Mouse (Mus musculus): ENCODE results near the gene Nlgn3. TPM values are rescaled to one million over a fixed set of nuclear protein-coding genes. Genes with fewer than 3 reads are reported as not detected.

The Nlgn3 gene
- 60.1 and 61.2 TPM in 2 replicates for polyA plus RNA-seq (2015; fragmentation: Nextera tagmentation; extraction: Ambion mirVana)

DNA sequence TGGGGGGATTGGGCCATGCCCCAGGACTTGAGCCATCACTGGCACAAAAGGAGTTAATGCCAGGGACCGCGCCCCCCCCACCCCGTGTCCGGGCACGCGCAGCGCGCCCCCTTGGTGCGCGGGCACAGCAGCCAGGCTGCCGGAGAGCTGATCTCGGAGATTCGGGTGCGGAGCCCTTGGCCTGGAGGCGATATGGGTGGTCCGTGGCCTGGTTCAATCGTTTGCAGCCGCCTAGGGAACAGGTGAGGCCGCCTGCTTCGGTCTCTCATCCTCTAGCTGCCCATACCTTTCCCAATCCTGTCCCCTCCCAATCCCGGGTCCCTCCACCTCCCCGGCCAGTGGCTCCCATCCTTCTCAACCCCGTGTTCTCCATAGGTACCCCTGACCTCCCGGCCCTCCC is at the start of gene Nlgn3:
TSS of gene Nlgn3 (plus strand) at position 114 of the 400 bp plus-strand sequence.
- Histone ChIP-seq H3K4me2 (peak within 1 kb of the TSS; percentile 64), H3K4me3 (peak within 1 kb of the TSS; percentile 56), H3K36me3 (peaks cover 20% of the 10 kb centered on the region), H3K9me3 (no peaks in the 10 kb centered on the region), H3K4me1 (replicated peaks) (peaks cover 31% of the 10 kb centered on the region), H3K27me3 (peaks cover 6% of the 10 kb centered on the region; the same call in 1 of the 2 replicates), H3K9ac (peak within 1 kb of the TSS; percentile 82), H3K27ac (peak within 1 kb of the TSS; percentile 89)
- 25% methylated on average over 8 of the region's 24 CpGs for WGBS
- ATAC-seq (ENCODE audit: low FRiP score): peak; percentile 38

DNA sequence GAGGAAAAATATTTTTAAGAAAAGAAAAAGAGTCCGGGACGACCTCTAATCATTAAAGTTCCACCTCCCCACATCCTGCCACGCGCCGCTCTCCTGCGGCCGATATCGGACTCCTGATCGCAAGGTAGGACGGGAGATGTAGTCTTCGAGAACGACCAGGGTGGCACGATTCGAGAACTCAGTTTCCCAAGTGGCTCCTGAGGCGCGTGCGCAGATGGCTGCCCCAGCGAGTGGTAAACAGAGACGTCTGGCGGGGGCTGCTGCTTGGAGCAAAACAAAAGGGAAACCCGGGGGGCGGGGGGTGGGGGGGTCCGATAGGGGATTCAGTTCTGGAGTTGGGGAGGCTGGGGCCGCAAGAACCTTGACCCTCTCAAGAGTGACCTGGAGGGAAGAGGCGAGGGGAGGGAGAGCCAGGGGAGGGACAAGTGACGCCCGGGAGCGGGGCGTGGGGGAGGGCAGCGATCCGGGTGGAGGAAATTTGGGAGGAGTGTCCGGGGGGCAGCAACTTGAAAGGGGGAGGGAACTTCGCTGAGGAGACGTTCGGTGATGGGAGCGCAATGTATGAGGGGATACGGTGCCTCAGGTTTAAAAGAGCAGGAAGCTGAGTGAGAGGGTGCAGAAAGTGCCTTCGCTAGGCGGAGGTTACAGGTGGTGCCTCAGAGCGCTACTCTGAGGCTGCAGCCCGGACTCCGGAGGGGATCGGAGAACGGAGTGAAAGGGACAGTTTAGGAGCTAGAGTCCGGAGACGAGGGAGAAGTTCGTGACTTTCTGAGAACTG is 44.8 kb upstream of the Nlgn3 start, which contains the start of gene Foxo4:
TSS of gene Foxo4 (plus strand) at position 577 of the 778 bp plus-strand sequence.
- H3K4me1 ChIP-seq (replicated peaks): peaks cover 10% of the 10 kb centered on the region
- peak within 1 kb of the TSS; percentile 51 for H3K4me3 ChIP-seq
- H3K4me2 ChIP-seq: peak within 1 kb of the TSS; percentile 70
- H3K27me3 ChIP-seq: 0 out of 2 replicates have a peak, but pooled peaks cover 4% of the 10 kb centered on the region
- peak within 1 kb of the TSS; percentile 68 for H3K9ac ChIP-seq
- WGBS: 12% methylated on average over 44 of the region's 47 CpGs
- peak; percentile 92 for ATAC-seq (ENCODE audit: low FRiP score)
- no peaks in the 10 kb centered on the region for H3K9me3 ChIP-seq
- H3K36me3 ChIP-seq: no peaks in the 10 kb centered on the region
- H3K27ac ChIP-seq: no peak within 1 kb of the TSS

DNA sequence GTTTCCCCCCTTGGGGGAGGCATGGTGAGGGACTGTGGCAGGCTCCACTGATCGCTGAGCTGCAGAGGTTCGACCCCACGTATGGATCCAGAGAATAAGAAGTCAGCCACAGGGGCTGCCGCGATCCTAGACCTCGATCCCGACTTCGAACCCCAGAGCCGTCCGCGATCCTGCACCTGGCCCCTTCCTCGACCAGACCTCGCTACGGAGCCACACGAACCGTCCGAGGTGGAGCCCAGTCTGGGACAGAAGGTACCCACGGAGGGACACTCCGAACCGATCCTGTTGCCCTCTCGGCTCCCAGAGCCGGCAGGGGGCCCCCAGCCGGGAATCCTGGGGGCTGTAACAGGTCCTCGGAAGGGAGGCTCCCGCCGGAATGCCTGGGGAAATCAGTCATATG is 44.2 kb upstream of the Nlgn3 start:
- Histone ChIP-seq H3K4me2 (peak overlapping the region; percentile 70), H3K27ac (no peak overlapping the region), H3K27me3 (0 out of 2 replicates have a peak, but pooled peaks cover 4% of the 10 kb centered on the region), H3K4me3 (peak overlapping the region; percentile 51), H3K9ac (peak overlapping the region; percentile 68), H3K4me1 (replicated peaks) (peaks cover 10% of the 10 kb centered on the region), H3K9me3 (no peaks in the 10 kb centered on the region), H3K36me3 (no peaks in the 10 kb centered on the region)
- peak; percentile 18; the same call in 1 of the 2 replicates for ATAC-seq (ENCODE audit: low FRiP score)
- 13% methylated on average over 26 of the region's 26 CpGs for WGBS

DNA sequence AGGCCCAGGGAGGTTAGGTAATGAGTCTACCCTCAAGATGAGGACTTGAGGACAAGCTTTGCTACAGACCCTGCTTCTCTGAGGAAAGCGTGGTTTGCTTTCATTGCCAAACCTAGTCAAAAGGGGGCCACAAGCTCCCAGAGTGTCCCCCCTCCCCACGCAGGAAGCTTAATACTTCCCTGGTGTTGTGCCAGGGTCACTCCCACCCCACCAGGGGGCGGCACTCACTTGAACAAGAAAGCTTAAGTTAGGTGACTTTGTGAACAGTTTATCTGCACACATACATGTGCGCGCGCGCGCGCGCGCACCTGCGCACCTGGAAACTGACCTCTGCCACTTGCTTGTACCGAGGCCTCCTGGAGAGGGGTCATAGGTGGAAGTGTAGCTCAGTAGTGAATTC is 42.4 kb upstream of the Nlgn3 start:
- H3K9ac ChIP-seq: no peak overlapping the region
- no peak overlapping the region for H3K4me3 ChIP-seq
- H3K27me3 ChIP-seq: 0 out of 2 replicates have a peak, but pooled peaks cover 4% of the 10 kb centered on the region
- H3K4me2 ChIP-seq: no peak overlapping the region
- no peaks in the 10 kb centered on the region for H3K9me3 ChIP-seq
- ATAC-seq (ENCODE audit: low FRiP score): no peak
- H3K27ac ChIP-seq: no peak overlapping the region
- WGBS: 85% methylated on average over 13 of the region's 13 CpGs
- no peaks in the 10 kb centered on the region for H3K36me3 ChIP-seq
- H3K4me1 ChIP-seq (replicated peaks): peaks cover 23% of the 10 kb centered on the region

DNA sequence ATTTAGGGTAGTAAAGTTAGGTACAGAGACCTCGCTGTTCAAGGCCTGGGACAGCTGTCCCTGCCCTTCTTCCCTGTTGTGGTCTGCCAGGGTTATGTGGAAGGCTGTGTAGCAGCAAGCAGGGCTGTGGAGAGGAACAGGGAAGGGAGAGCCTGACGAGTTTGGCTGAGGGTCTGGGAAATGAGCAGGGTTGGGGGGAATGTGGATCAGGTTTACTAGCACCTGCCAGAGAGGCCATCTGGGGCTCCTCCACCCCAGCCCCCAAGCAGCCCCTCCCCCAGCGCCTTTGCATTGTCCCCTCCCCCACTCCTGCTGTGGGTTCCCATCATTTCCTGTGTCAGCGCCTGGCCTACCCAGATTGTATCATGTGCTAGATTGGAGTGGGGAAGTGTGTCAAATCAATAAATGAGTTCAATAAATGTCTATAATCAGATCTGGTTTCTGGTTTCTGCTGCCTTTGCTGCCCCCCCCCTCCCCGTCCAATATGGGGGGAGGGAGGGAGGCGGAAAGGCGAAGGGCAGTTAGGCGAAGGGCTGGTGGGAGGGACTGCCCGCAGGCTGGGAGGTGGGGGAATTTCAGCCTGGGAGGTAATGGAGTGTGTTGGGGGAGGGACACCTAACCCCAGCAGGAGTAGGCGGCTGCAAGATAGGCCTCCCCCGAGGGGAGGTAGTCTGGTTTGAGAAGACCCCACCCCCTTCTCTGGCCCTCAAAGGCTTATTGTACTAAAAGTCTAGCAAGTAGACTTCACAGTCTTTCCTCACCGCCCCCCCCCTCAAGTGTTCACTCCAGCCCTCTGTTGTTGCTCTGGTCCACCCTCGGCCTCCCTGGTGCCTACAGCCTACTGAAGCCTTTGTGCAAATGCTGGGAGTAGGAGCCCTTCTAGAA is 38.3 kb upstream of the Nlgn3 start:
- peak overlapping the region; percentile 49; the same call in 1 of the 2 replicates for H3K27ac ChIP-seq

DNA sequence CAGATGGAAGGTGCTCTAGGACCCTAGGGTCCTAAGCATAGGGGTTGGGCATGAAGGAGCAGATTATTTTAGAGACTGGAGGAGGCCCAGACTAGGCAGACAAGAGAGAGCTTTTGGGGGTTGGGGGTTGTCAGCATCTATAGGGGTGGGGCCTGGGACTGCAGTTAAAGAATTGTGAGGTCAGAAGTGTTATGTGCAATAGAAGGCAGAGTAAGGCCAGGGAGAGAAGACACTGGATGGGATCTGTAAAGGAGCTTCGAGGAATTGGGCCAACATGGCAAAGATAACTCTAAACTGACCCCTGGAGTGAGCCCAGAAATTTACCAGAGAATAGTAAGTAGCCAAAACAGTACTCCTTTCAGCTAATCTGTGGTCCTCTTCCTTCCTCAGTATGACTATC is 35.1 kb upstream of the Nlgn3 start, which contains the start of gene Gm614:
TSS of gene Gm614 (minus strand) at position 101 of the 400 bp plus-strand sequence.
- Histone ChIP-seq H3K36me3 (no peaks in the 10 kb centered on the region), H3K4me3 (no peak within 1 kb of the TSS), H3K27ac (no peak within 1 kb of the TSS), H3K4me1 (replicated peaks) (peaks cover 12% of the 10 kb centered on the region), H3K9me3 (no peaks in the 10 kb centered on the region), H3K27me3 (peaks cover 8% of the 10 kb centered on the region; the same call in 1 of the 2 replicates), H3K9ac (no peak within 1 kb of the TSS), H3K4me2 (no peak within 1 kb of the TSS)
- WGBS: 100% methylated on average over 1 of the region's 1 CpGs
- ATAC-seq (ENCODE audit: low FRiP score): no peak

More for the DNA sequence above, 38.3 kb upstream of the Nlgn3 start:
- Histone ChIP-seq H3K27me3 (0 out of 2 replicates have a peak, but pooled peaks cover 4% of the 10 kb centered on the region), H3K9me3 (no peaks in the 10 kb centered on the region), H3K36me3 (no peaks in the 10 kb centered on the region), H3K4me1 (replicated peaks) (peaks cover 13% of the 10 kb centered on the region), H3K9ac (no peak overlapping the region), H3K4me2 (no peak overlapping the region), H3K4me3 (no peak overlapping the region)
- 24% methylated on average over 8 of the region's 13 CpGs for WGBS
- peak; percentile 75; the same call in 1 of the 2 replicates for ATAC-seq (ENCODE audit: low FRiP score)

DNA sequence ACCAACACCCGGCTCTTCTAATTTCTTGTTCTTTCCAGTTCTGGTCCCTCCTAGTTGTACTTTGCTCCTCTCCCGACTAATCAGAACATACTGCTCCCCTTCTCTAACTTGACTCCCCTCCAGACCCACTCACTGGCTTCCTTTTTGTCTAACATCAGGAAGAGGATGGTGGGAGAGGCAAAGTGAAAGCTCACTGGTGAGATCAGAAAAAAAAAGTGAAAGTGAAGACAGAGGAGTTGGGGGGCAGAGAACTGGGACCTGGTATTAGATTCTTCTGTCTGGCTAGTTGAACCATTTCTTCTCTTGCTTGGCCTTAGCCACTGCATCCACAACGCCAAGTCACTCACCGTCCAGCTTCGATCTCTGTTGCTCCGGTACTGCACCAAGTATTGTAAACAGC is 32.3 kb upstream of the Nlgn3 start:
- no peaks in the 10 kb centered on the region for H3K36me3 ChIP-seq
- H3K4me2 ChIP-seq: no peak overlapping the region
- no peak overlapping the region for H3K9ac ChIP-seq
- no peaks in the 10 kb centered on the region for H3K4me1 ChIP-seq (replicated peaks)
- no peak overlapping the region for H3K4me3 ChIP-seq
- no peak overlapping the region for H3K27ac ChIP-seq
- peaks cover 8% of the 10 kb centered on the region; the same call in 1 of the 2 replicates for H3K27me3 ChIP-seq
- no peaks in the 10 kb centered on the region for H3K9me3 ChIP-seq
- ATAC-seq (ENCODE audit: low FRiP score): no peak
- WGBS: 95% methylated on average over 6 of the region's 6 CpGs

DNA sequence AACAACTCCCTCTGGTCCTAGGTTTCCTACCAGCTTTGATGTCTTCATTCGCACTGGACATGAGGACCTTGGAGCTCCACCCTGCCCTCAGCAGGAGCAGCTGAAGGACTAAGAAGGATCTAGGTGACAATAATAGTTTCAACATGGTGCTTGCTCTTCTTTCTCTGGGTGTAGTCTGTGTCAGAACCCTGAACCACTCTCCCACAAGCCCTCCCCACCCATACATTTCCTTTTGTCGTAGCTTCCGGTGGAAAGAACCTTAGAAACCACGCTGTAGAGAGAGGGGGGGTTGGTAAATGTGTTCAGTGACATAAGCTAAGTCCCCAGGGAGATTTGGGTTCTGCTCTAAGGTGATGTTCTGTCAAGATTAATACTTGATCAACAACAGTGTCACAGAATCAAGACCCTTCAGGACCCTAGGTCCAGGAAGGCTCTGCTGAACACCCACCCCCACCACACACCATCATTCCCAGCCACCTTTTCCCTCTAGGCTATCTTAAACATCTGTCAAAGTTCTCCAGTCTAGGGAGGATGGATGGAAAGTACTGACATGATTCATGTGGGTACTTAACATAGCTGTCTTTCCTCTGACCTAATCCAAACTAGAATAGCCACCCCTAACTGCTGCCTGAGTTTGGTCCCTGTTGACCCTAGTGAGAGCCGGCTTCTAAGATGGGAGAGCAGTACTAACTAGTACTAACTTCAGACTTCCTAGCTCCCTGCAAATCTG is 30.8 kb upstream of the Nlgn3 start, which contains the start of gene Il2rg:
TSS of gene Il2rg (minus strand) at position 231 of the 730 bp plus-strand sequence.
- no peaks in the 10 kb centered on the region for H3K9me3 ChIP-seq
- H3K4me2 ChIP-seq: no peak within 1 kb of the TSS
- H3K9ac ChIP-seq: no peak within 1 kb of the TSS
- H3K36me3 ChIP-seq: no peaks in the 10 kb centered on the region
- H3K4me1 ChIP-seq (replicated peaks): no peaks in the 10 kb centered on the region
- peaks cover 8% of the 10 kb centered on the region; the same call in 1 of the 2 replicates for H3K27me3 ChIP-seq
- H3K4me3 ChIP-seq: no peak within 1 kb of the TSS
- no peak for ATAC-seq (ENCODE audit: low FRiP score)
- 73% methylated on average over 5 of the region's 5 CpGs for WGBS
- no peak within 1 kb of the TSS for H3K27ac ChIP-seq

DNA sequence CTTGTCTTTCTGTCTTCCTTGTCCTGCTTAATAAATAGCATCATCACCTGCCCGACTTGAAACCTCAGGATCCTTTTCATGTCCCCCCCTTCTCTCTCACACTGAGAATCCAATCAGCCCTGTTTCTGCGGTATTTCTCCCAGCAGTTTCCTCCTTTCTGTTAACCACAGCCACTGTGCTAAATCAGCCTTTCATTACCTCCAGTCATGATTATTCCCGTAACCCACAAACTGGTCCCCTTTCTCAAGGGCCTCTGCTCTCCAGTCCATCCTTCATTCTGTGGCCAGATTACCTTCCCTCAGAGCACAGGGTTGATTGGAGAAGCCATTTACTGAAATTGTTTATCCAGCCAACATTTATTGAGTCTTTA is 30.2 kb upstream of the Nlgn3 start, which contains the start of gene Gm20489:
TSS of gene Gm20489 (minus strand) at position 269 of the 370 bp plus-strand sequence.
- 70% methylated on average over 3 of the region's 3 CpGs for WGBS
- no peak within 1 kb of the TSS for H3K27ac ChIP-seq
- no peak within 1 kb of the TSS for H3K4me3 ChIP-seq
- no peaks in the 10 kb centered on the region for H3K9me3 ChIP-seq
- no peaks in the 10 kb centered on the region for H3K4me1 ChIP-seq (replicated peaks)
- H3K9ac ChIP-seq: no peak within 1 kb of the TSS
- peaks cover 8% of the 10 kb centered on the region; the same call in 1 of the 2 replicates for H3K27me3 ChIP-seq
- no peaks in the 10 kb centered on the region for H3K36me3 ChIP-seq
- no peak within 1 kb of the TSS for H3K4me2 ChIP-seq
- no peak for ATAC-seq (ENCODE audit: low FRiP score)

DNA sequence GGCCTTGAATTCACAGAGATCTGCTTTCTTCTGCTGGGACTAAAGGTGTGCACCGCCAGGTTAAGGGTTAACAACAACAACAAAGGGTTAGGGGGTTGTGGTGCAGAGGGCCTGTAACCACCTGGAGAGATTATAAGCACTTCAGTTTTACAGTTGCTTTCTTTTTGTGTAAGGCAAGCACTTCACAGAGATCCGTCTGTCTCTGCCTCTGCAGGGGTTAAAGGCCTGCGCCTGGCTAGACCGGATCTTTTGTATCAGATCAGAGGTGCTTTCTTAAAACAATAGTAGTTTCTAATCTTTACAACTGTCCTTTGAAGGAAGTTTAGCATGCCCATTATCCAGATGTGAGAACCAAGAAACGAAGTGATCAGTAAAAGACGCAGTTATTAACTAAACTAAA is 25.6 kb upstream of the Nlgn3 start:
- peak; percentile 33; the same call in 1 of the 2 replicates for ATAC-seq (ENCODE audit: low FRiP score)
- H3K9ac ChIP-seq: no peak overlapping the region; the same call in 1 of the 2 replicates
- H3K36me3 ChIP-seq: peaks cover 19% of the 10 kb centered on the region
- H3K4me1 ChIP-seq (replicated peaks): peaks cover 13% of the 10 kb centered on the region
- H3K27ac ChIP-seq: peak overlapping the region; percentile 30; the same call in 1 of the 2 replicates
- H3K27me3 ChIP-seq: no peaks in the 10 kb centered on the region; the same call in 1 of the 2 replicates
- no peaks in the 10 kb centered on the region for H3K9me3 ChIP-seq
- peak overlapping the region; percentile 54 for H3K4me2 ChIP-seq
- 22% methylated on average over 6 of the region's 6 CpGs for WGBS
- H3K4me3 ChIP-seq: peak overlapping the region; percentile 52
